Mouse (Mus musculus): ENCODE data around the gene Fgf23. TPM values are rescaled to one million over a fixed set of nuclear protein-coding genes. Genes with fewer than 3 reads are reported as not detected.

Gene Fgf23
- total and polyA plus RNA-seq, 2 experiments from 2014 or later: 0.13 to 0.38 TPM

DNA sequence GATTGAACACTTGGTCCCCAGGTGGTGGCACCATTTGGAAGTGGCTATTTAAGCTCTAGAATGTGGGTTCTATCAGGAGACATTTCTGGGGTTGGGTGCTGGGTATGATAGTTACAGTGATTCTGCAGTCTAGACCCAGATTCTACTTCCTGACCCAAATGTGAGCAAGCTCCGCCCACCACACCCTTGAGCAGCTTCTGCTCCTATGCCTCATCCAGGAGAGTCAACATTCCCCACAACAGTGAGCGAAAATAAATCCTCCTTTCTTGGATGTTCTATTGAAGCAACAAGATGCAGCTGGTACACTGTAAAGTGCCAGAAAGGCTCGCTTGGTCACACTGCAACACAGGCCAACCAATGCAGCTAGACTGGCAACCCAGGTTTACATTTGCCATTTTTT is 8.8 kb upstream of the Fgf23 start:
- Histone ChIP-seq H3K27ac (ENCODE audit: low read depth, low read length) (no peak overlapping the region), H3K9ac (no peak overlapping the region), H3K36me3 (ENCODE audit: insufficient read depth) (no peaks in the 10 kb centered on the region), H3K27me3 (ENCODE audit: insufficient read depth, low read length) (no peaks in the 10 kb centered on the region), H3K4me2 (ENCODE audit: low read depth) (no peak overlapping the region), H3K4me3 (ENCODE audit: low read depth, low read length) (no peak overlapping the region), H3K9me3 (ENCODE audit: low read length) (no peaks in the 10 kb centered on the region), H3K4me1 (ENCODE audit: insufficient read depth) (no peaks in the 10 kb centered on the region)
- TF ChIP-seq CTCF (IDR thresholded peaks at IDR 0.05; ENCODE audit: low read depth): no peak
- ATAC-seq: no peak
- 72% methylated on average over 3 of the region's 3 CpGs for WGBS
- no peak for DNase-seq

DNA sequence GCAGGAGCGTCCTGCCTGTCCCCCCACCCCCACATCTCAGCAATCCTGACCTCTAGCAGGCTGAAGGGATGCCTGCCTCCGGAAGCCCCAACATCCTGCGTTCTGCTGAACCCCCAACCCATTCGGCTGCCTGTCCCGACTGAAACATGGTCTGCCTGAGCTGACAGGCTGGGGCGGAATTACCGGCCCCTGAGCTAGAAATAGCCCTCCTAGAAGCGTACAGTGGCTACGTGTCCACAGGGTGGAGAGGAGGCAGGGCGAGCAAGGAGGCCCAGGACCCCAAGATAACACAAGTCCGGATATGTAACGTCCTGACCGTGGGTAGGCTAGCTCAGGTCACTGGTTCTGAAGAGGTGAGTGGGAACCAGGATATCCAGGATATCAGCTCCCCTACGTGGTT is 7.9 kb upstream of the Fgf23 start:
- 10% methylated on average over 14 of the region's 14 CpGs for WGBS
- H3K36me3 ChIP-seq (ENCODE audit: insufficient read depth): no peaks in the 10 kb centered on the region
- DNase-seq (no peak), ATAC-seq (no peak)
- H3K27ac ChIP-seq (ENCODE audit: low read depth, low read length): no peak overlapping the region
- no peak overlapping the region for H3K9ac ChIP-seq
- TF ChIP-seq CTCF (IDR thresholded peaks at IDR 0.05; ENCODE audit: low read depth): no peak
- no peak overlapping the region for H3K4me3 ChIP-seq (ENCODE audit: low read depth, low read length)
- peak overlapping the region; percentile 10; the same call in 1 of the 2 replicates for H3K4me2 ChIP-seq (ENCODE audit: low read depth)
- H3K4me1 ChIP-seq (ENCODE audit: insufficient read depth): no peaks in the 10 kb centered on the region
- H3K27me3 ChIP-seq (ENCODE audit: insufficient read depth, low read length): no peaks in the 10 kb centered on the region
- no peaks in the 10 kb centered on the region for H3K9me3 ChIP-seq (ENCODE audit: low read length)

DNA sequence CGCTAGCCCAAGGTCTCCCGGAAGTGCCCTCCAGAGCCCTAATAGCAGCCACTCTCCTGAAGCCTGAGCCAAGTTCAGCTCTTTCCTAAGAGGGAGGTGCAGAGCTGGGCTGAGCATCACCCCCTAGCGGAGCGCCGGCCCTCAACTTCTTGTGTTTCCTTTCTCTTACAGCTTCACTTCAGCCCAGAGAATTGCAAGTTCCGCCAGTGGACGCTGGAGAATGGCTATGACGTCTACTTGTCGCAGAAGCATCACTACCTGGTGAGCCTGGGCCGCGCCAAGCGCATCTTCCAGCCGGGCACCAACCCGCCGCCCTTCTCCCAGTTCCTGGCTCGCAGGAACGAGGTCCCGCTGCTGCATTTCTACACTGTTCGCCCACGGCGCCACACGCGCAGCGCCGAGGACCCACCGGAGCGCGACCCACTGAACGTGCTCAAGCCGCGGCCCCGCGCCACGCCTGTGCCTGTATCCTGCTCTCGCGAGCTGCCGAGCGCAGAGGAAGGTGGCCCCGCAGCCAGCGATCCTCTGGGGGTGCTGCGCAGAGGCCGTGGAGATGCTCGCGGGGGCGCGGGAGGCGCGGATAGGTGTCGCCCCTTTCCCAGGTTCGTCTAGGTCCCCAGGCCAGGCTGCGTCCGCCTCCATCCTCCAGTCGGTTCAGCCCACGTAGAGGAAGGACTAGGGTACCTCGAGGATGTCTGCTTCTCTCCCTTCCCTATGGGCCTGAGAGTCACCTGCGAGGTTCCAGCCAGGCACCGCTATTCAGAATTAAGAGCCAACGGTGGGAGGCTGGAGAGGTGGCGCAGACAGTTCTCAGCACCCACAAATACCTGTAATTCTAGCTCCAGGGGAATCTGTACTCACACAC is 7.4 kb downstream of the Fgf23 start:
- Histone ChIP-seq H3K27ac (ENCODE audit: low read depth, low read length) (peak overlapping the region; percentile 83), H3K4me1 (ENCODE audit: insufficient read depth) (no peaks in the 10 kb centered on the region), H3K4me2 (ENCODE audit: low read depth) (peak overlapping the region; percentile 81), H3K27me3 (ENCODE audit: insufficient read depth, low read length) (no peaks in the 10 kb centered on the region), H3K9me3 (ENCODE audit: low read length) (no peaks in the 10 kb centered on the region), H3K4me3 (ENCODE audit: low read depth, low read length) (peak overlapping the region; percentile 56), H3K9ac (peak overlapping the region; percentile 80), H3K36me3 (ENCODE audit: insufficient read depth) (no peaks in the 10 kb centered on the region)
- peak; percentile 77 for TF ChIP-seq CTCF (IDR thresholded peaks at IDR 0.05; ENCODE audit: low read depth)
- peak; percentile 87 for DNase-seq
- ATAC-seq: peak; percentile 93
- WGBS: under 1% methylated on average over 54 of the region's 59 CpGs

DNA sequence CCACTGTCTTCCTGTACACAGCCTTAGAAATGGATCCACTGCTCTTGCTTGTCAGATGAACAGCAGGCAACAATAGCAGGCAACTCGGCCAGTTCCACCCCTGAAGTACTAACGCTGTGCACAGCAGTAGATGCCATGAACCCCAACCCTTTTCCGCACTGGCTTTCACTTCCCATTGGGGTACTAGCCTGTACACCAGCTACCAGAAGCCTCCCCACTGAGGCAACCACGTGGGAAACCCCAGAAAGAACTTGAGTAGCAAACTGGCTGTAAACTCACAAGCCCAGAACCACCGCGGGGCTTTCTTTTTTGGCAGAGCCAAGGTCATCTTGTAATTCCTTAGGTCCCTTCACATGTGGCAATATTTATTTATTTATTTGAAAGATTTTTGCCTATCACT is 9.1 kb downstream of the Fgf23 start:
- Histone ChIP-seq H3K4me2 (ENCODE audit: low read depth) (no peak overlapping the region), H3K4me1 (ENCODE audit: insufficient read depth) (no peaks in the 10 kb centered on the region), H3K27me3 (ENCODE audit: insufficient read depth, low read length) (no peaks in the 10 kb centered on the region), H3K9ac (no peak overlapping the region), H3K27ac (ENCODE audit: low read depth, low read length) (no peak overlapping the region), H3K9me3 (ENCODE audit: low read length) (no peaks in the 10 kb centered on the region), H3K36me3 (ENCODE audit: insufficient read depth) (no peaks in the 10 kb centered on the region), H3K4me3 (ENCODE audit: low read depth, low read length) (no peak overlapping the region)
- 69% methylated on average over 6 of the region's 6 CpGs for WGBS
- ATAC-seq: no peak
- TF ChIP-seq CTCF (IDR thresholded peaks at IDR 0.05; ENCODE audit: low read depth): no peak
- no peak for DNase-seq

DNA sequence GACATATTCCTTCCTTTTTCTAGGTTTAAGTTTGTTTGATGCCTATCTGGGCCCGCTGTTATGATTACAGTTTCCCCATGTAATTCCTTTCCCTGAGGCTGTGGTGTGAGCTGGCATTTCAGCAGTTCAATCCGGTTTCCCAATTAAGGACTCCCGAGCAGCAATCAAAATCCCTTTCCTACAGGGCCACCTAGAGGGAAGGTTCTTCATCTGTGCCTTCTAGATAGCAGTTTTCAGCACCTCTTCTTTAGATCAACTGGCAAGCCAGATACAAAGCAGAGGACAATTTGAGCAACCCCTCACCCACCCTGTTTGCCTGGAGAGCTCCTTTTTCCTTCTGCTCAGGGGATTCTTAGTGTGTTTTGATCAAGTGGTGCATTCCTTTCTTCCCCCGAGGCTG is 14.0 kb downstream of the Fgf23 start:
- no peak overlapping the region for H3K4me2 ChIP-seq (ENCODE audit: low read depth)

DNA sequence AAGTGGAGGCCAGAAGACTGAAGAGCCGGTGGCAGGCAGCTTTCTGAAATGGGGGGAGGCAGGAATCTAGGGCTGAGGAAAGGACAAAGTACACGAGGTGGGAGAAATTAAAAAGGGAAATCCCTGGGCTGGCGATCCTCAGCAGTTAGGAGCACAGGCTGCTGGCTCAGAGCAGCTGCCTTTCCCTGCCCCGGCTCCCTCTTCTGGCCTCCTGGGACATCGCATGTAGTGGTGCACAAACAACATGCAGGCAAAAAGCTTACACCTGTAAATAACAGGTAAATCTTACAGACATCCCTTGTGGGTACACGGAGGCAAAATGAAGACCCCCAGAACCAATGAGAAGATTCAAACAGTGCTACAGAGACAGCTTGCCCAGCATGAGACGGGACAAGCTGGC is 21.9 kb downstream of the Fgf23 start:
- H3K4me2 ChIP-seq (ENCODE audit: low read depth): no peak overlapping the region
- H3K9me3 ChIP-seq (ENCODE audit: low read length): no peaks in the 10 kb centered on the region
- 61% methylated on average over 7 of the region's 7 CpGs for WGBS
- DNase-seq: no peak
- H3K36me3 ChIP-seq (ENCODE audit: insufficient read depth): peaks cover 27% of the 10 kb centered on the region
- no peak overlapping the region for H3K4me3 ChIP-seq (ENCODE audit: low read depth, low read length)
- no peaks in the 10 kb centered on the region for H3K4me1 ChIP-seq (ENCODE audit: insufficient read depth)
- TF ChIP-seq CTCF (IDR thresholded peaks at IDR 0.05; ENCODE audit: low read depth): peak; percentile 58
- no peak overlapping the region for H3K9ac ChIP-seq
- ATAC-seq: no peak
- H3K27ac ChIP-seq (ENCODE audit: low read depth, low read length): no peak overlapping the region
- no peaks in the 10 kb centered on the region for H3K27me3 ChIP-seq (ENCODE audit: insufficient read depth, low read length)

More for the DNA sequence above, 14.0 kb downstream of the Fgf23 start:
- H3K36me3 ChIP-seq (ENCODE audit: insufficient read depth): peaks cover 39% of the 10 kb centered on the region
- H3K27me3 ChIP-seq (ENCODE audit: insufficient read depth, low read length): no peaks in the 10 kb centered on the region
- H3K4me3 ChIP-seq (ENCODE audit: low read depth, low read length): no peak overlapping the region
- H3K9ac ChIP-seq: no peak overlapping the region
- no peak overlapping the region for H3K27ac ChIP-seq (ENCODE audit: low read depth, low read length)
- no peaks in the 10 kb centered on the region for H3K4me1 ChIP-seq (ENCODE audit: insufficient read depth)
- ATAC-seq (peak; percentile 38; the same call in 1 of the 2 replicates), DNase-seq (peak; percentile 16)
- 56% methylated on average over 4 of the region's 4 CpGs for whole genome bisulfite sequencing
- TF ChIP-seq CTCF (IDR thresholded peaks at IDR 0.05; ENCODE audit: low read depth): peak; percentile 43
- H3K9me3 ChIP-seq (ENCODE audit: low read length): no peaks in the 10 kb centered on the region

DNA sequence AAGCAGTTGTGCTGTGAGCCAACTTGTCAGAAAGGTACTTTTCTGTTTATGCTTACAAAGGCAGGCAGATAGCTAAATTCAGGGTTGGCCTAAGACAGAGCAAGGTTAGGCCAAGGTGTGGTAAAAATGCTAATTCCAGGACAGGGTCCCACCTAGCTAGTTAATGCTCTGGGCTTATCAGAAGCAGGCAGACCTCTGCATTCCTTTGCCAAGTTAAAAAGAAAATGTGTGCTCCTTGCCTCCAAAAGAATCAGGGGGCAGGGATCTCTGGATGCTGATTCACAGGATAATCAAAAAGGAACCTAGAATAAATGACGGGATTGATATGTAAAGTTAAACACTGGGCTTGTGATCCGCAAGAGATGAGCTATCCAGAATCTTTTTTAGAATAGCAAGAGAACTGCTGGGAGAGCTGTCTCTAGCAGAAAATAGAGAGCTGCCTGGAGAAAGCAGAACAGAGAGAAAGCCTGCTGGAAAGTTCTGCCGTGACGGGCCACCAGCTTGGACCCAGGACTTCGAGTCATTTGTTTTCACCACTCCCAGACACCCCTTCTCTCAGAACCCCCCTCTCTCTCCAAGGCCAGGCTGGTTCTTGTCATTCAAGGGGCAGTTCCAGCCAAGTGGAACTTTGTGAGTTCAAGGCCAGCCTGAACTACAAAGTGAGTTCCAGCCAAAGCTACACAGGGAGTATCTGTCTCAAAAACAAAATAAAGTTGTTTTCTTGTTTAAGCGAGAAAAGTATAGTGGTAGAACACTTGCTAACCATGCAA is 31.0 kb downstream of the Fgf23 start:
- DNase-seq (no peak), ATAC-seq (no peak)
- Histone ChIP-seq H3K4me1 (ENCODE audit: insufficient read depth) (no peaks in the 10 kb centered on the region), H3K27me3 (ENCODE audit: insufficient read depth, low read length) (no peaks in the 10 kb centered on the region), H3K9me3 (ENCODE audit: low read length) (no peaks in the 10 kb centered on the region), H3K4me2 (ENCODE audit: low read depth) (no peak overlapping the region), H3K36me3 (ENCODE audit: insufficient read depth) (peaks cover 13% of the 10 kb centered on the region; the same call in 1 of the 2 replicates), H3K27ac (ENCODE audit: low read depth, low read length) (no peak overlapping the region), H3K9ac (no peak overlapping the region), H3K4me3 (ENCODE audit: low read depth, low read length) (no peak overlapping the region)
- TF ChIP-seq CTCF (IDR thresholded peaks at IDR 0.05; ENCODE audit: low read depth): no peak
- WGBS: 89% methylated on average over 6 of the region's 6 CpGs
